Mouse (Mus musculus): ENCODE results near the gene Madd.
"Not testable (repeated sequence)": the region's sequence is repeated elsewhere in the genome, so short reads cannot be mapped to it uniquely, and the experiment has no call there.

The Madd gene

GRCm38 (mm10) chr2:91125101-91125500, 58.5 kb downstream of the Madd start:
- DNase-seq (ENCODE audit: low spot score): no peak

- DNase-seq (ENCODE audit: low spot score): no peak
Observed at GRCm38 (mm10) chr2:91123521-91123920, 60.1 kb downstream of the Madd start.

- DNase-seq (ENCODE audit: low spot score): no peak
Observed at GRCm38 (mm10) chr2:91121497-91121896, 62.1 kb downstream of the Madd start.

GRCm38 (mm10) chr2:91121011-91121410, 62.6 kb downstream of the Madd start:
- no peak for DNase-seq (ENCODE audit: low spot score)

GRCm38 (mm10) chr2:91120261-91120671, 63.4 kb downstream of the Madd start:
- DNase-seq (ENCODE audit: low spot score): no peak

GRCm38 (mm10) chr2:91119551-91119950, 64.1 kb downstream of the Madd start:
- DNase-seq (ENCODE audit: low spot score): no peak

GRCm38 (mm10) chr2:91119061-91119460, 64.6 kb downstream of the Madd start:
- no peak for DNase-seq (ENCODE audit: low spot score)

GRCm38 (mm10) chr2:91118647-91119046, 65.0 kb downstream of the Madd start:
- DNase-seq (ENCODE audit: low spot score): no peak

- DNase-seq (ENCODE audit: low spot score): no peak
Observed at GRCm38 (mm10) chr2:91117585-91118275, 65.9 kb downstream of the Madd start, which contains the start of gene Mybpc3. Gene Mybpc3, plus strand, starts transcription at chr2:91118144.

GRCm38 (mm10) chr2:91116842-91117241, 66.8 kb downstream of the Madd start:
- DNase-seq (ENCODE audit: low spot score): no peak

GRCm38 (mm10) chr2:91115578-91115970, 68.1 kb downstream of the Madd start:
- no peak for DNase-seq (ENCODE audit: low spot score)

- DNase-seq (ENCODE audit: low spot score): peak; percentile 97
Observed at GRCm38 (mm10) chr2:91114781-91115577, 68.7 kb downstream of the Madd start.

GRCm38 (mm10) chr2:91113852-91114251, 69.8 kb downstream of the Madd start:
- DNase-seq (ENCODE audit: low spot score): no peak

- no peak for DNase-seq (ENCODE audit: low spot score)
Observed at GRCm38 (mm10) chr2:91113334-91113733, 70.3 kb downstream of the Madd start.

GRCm38 (mm10) chr2:91112491-91112890, 71.1 kb downstream of the Madd start:
- no peak for DNase-seq (ENCODE audit: low spot score)

- DNase-seq (ENCODE audit: low spot score): not testable (repeated sequence)
Observed at GRCm38 (mm10) chr2:91111832-91112231, 71.8 kb downstream of the Madd start.

- DNase-seq (ENCODE audit: low spot score): peak; percentile 60
Observed at GRCm38 (mm10) chr2:91110429-91110828, 73.2 kb downstream of the Madd start.

- peak; percentile 87 for DNase-seq (ENCODE audit: low spot score)
Observed at GRCm38 (mm10) chr2:91109807-91110385, 73.7 kb downstream of the Madd start.

- no peak for DNase-seq (ENCODE audit: low spot score)
Observed at GRCm38 (mm10) chr2:91109241-91109640, 74.4 kb downstream of the Madd start.

- DNase-seq (ENCODE audit: low spot score): no peak
Observed at GRCm38 (mm10) chr2:91108156-91108555, 75.5 kb downstream of the Madd start.

- peak; percentile 96 for DNase-seq (ENCODE audit: low spot score)
Observed at GRCm38 (mm10) chr2:91101124-91101740, 82.4 kb downstream of the Madd start.

- DNase-seq (ENCODE audit: low spot score): no peak
Observed at GRCm38 (mm10) chr2:91098156-91098555, 85.5 kb downstream of the Madd start.
